Mouse (Mus musculus) brain, embryonic 18.5 days (tissue): ENCODE data around the gene Csn1s2a.
"Not testable (repeated sequence)": the region's sequence is repeated elsewhere in the genome, so short reads cannot be mapped to it uniquely, and the experiment has no call there.

ENCODE experiments used
- DNase-seq: peaks from one replicate; pipeline ENCODE4 v3.0.0-alpha.2; 2012; ENCODE audit warnings: low read depth, low spot score

Gene Csn1s2a

DNA sequence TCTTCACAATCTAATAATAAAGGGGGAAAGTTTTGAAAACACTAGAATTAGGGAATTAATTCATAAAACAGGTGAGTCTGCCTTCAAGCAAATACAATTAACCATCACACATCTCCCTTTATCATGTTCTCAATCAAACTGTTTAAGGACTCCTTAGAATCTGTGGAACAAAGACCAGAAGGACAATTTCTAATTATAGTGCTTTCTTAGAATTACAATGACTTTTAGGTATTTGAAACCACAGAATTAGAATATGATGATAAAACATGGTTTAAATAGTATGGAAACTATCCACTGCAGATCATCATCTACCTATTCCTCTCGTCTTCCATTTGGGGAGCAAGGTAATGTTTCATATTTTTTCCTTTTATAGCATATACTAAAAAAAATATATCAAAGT, at the start of gene Csn1s2a:
Gene Csn1s2a, plus strand, starts transcription at position 301 of the 400 bp plus-strand sequence.
- DNase-seq: no peak

DNA sequence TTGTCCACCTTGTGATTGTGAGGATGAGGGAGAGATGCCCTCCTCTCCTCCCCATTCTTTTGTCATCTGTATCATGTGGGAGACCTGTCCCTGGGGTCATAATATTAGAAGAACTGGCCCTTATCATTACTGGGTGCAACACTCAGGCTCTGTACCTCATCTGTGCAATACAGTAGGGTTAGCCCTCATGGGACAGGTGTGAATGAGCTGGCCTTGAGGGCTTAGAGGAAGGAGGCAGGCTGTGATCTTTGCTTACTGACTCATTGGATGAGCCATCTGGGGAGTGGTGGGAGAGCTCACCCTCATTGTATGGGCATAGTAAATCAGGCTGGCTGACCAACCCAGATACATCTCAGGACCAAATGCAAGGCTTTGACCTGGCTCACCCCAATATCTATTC, 39.5 kb upstream of the Csn1s2a start:
- DNase-seq: no peak

DNA sequence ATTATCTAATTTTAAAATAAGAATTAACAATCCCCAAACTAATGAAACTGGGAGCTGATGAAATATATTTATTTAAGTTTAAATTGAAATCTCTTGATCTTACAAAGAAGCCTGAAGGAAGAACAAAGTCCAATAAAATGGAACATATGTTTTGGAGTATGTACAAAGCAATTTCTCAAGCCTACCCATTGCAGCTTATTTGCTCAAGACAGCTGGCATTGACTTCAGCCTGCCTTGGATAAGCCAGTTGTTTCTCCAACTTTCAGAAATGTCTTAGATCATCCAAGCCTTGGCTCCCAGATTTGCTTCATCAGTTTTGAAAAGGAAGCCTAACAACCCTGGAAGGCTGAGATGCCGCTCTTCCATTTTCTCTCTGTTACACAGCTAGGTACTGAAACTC, 20.9 kb upstream of the Csn1s2a start:
- DNase-seq: no peak

DNA sequence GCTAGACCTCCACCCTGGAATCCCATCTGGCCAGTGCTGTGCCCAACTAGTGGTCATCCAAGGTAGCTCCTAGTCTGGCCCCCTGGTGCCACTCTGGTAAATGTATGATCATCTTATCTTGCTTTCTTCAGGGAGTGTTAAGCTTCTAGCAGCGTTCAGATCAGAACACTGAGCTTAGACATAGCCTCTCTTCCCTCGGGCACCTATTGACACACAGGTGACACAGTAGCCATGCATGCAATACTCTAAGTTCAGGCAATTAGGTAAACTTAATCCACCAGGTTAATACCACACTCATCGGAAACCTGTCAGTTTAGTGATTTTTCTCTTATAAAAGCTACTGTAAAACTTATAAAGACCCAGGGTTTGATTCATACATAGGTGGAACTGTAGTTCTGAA, 9.8 kb upstream of the Csn1s2a start:
- no peak for DNase-seq

DNA sequence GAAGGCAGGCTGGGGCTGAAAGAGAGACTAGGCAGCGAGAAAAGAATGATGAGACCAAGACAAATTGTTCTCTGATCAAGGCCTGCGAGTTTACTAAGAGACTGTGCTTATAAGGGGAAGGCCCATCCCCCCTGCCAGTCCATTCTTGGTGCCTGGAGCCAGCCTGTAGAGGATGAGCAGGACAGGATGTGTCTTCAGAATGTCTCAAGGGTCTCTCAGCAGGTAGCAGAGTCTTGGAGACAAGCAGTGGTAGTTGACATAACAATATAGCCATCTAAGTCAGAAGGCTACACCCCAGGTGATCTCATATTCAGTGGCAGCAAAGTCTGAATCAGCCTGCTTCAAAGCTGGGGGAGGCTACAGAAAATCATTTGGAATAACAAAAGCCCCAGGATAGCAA, 2.2 kb upstream of the Csn1s2a start:
- DNase-seq: not testable (repeated sequence)

DNA sequence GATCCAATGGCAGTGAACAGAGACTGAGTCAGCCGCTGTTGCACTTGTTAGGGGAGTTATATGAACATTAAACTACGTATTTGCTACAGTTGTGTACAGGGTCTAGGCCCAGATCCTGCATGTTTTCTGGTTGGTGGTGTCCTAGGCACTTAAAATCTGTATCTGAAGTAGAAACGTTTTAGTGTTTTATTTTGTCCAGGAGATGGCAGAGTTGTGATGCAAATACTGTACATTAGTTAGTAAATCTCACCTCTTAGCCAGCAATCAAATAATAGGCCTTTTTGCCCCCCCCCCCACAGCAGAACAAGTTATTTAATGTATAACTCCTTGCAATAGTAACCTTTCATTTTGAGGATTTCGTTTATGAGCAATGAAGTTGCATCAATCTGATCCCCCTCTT, 8.4 kb downstream of the Csn1s2a start:
- DNase-seq: no peak

DNA sequence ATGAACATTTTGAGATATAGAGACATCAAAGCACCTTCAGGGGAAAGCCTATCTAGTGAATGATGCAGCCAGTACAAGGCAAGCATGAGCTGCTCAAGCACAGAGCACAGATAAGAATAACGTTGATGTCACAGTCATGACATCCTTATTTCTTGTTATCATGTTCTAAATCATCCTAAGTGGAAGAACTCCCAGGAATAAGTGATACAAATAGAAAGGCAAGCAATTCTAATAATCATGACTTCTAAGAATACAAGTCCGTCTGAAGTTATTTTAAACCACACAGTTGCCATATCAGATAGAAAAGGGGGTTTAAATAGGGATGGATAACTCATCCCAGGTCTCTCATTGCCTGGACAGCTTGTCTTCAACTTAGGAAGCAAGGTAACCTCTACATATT, 33.4 kb downstream of the Csn1s2a start, which contains the start of gene Csn1s2b:
Gene Csn1s2b, plus strand, starts transcription at position 301 of the 400 bp plus-strand sequence.
- DNase-seq: no peak

DNA sequence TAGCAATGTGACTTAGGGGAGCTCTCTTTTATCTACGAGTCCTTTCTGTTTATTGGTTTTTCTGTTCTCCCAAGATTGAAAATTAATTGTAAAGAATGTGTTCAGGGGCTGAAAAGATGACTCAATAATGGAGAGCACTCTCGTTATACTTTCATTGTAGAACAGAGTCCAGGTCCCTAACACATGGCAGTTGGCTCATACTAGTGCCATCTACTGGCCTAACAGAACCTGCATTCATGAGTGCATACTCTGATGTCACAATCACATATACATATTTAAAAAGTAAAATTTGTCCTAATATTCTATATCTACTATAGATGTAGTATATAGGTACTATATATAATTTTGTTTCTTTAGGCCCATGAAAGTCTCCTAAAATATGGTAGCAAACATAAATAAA, 34.9 kb downstream of the Csn1s2a start:
- no peak for DNase-seq

DNA sequence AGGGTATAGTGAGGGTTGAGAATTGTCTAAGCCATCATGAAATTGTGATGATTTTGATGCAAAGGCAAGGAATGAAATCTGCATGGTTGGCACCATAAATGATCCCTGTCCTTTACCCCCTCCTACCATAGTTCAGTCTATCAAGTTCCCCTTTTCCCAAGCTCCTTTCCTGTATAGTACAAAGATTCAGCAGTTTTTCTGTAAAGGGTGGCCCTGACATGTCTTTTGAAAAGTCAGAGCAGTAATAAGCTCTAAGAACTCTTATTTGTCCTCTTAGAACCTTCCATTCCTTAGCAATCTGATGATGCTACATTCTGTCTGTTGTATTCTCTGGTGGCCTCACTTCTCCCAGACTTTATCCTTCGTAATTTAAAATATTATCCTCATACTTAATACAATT, 51.0 kb downstream of the Csn1s2a start, which contains the start of gene Prr27:
Gene Prr27, plus strand, starts transcription at position 301 of the 400 bp plus-strand sequence.
- DNase-seq: no peak
